Mouse (Mus musculus) thymus, adult 2 months (tissue): ENCODE results near the gene Nrsn2. TPM values are rescaled to one million over a fixed set of nuclear protein-coding genes. Genes with fewer than 3 reads are reported as not detected.

ENCODE experiments used
- DNase-seq: peaks from one replicate; pipeline ENCODE4 v3.0.0; 2021
- H3K27ac ChIP-seq: fragments of 200-500 bp; 2 replicates; pipeline ENCODE4 v1.5.1; 2012; ENCODE audit warnings: low read length, control low read depth; ENCODE audit not compliant: control insufficient read depth, insufficient read depth
- H3K27me3 ChIP-seq: fragments of 200-500 bp; 2 replicates; pipeline ENCODE4 v1.6.1; 2012; ENCODE audit warnings: mild to moderate bottlenecking, low read length, moderate library complexity, mixed read lengths; ENCODE audit not compliant: control insufficient read depth, insufficient read depth
- H3K36me3 ChIP-seq: fragments of 200-500 bp; 2 replicates; pipeline ENCODE4 v1.6.1; 2012; ENCODE audit warnings: mild to moderate bottlenecking, low read length, moderate library complexity; ENCODE audit not compliant: control insufficient read depth, insufficient read depth
- H3K4me1 ChIP-seq: fragments of 200-500 bp; replicated peaks from 2 replicates; pipeline ENCODE4 v1.6.1; 2012; ENCODE audit warnings: low read length; ENCODE audit not compliant: control insufficient read depth, insufficient read depth
- H3K4me3 ChIP-seq: fragments of 200-500 bp; 2 replicates; pipeline ENCODE4 v1.5.1; 2012; ENCODE audit warnings: mild to moderate bottlenecking, low read length, control low read depth, moderate library complexity; ENCODE audit not compliant: control insufficient read depth, insufficient read depth
- CTCF ChIP-seq: fragments of 200-500 bp; IDR thresholded peaks from 2 replicates; pipeline ENCODE4 v1.5.1; 2012; ENCODE audit warnings: mild to moderate bottlenecking, control low read depth, low read length, moderate library complexity, borderline replicate concordance; ENCODE audit not compliant: control insufficient read depth, poor library complexity, insufficient read depth; ENCODE audit errors: extremely low read depth
- POLR2A ChIP-seq: fragments of 200-500 bp; IDR thresholded peaks from 2 replicates; pipeline ENCODE4 v1.6.1; 2012; ENCODE audit warnings: mild to moderate bottlenecking, low read length, control low read depth, moderate library complexity; ENCODE audit not compliant: control insufficient read depth, poor library complexity, insufficient read depth; ENCODE audit errors: extremely low read depth
- WGBS: fragments of 180-500 bp; shearing (Covaris S2); methylation state at CpG from one replicate; pipeline ENCODE4 v1.1.7; 2018; 5-methylcytosine and 5-hydroxymethylcytosine counted together
- polyA plus RNA-seq: library from polyadenylated mRNA; depleted of rRNA; stranded (reverse); fragments of >200 nt; gene quantifications from 2 replicates; pipeline ENCODE4 v1.2.3, GENCODE M21; 2012

Nrsn2 gene
- polyA plus RNA-seq, 1 experiment = 0.07 TPM

DNA sequence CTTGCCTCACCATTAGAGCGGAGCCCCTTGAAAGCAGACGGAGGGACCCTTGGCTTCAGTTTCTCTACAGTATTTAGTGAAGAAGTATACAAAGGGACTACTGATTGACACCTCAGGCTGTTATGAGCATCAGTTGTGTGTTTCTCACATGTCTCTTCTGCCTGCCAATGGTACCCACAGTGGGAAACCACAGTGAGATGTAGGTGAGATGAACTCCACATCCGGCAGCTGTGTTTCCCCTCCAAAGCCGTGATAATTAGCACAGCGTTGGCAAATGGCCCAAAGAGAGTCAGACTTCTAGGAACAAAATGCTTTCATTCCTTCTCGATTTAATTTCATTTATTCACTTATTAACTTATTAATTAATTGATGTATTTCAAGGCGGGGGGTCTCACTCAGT lies 4.3 kb downstream of the Nrsn2 start:
- 14% methylated on average over 7 of the region's 7 CpGs for WGBS
- DNase-seq = peak; percentile 62
- no peak for TF ChIP-seq POLR2A
- TF ChIP-seq CTCF = no peak

DNA sequence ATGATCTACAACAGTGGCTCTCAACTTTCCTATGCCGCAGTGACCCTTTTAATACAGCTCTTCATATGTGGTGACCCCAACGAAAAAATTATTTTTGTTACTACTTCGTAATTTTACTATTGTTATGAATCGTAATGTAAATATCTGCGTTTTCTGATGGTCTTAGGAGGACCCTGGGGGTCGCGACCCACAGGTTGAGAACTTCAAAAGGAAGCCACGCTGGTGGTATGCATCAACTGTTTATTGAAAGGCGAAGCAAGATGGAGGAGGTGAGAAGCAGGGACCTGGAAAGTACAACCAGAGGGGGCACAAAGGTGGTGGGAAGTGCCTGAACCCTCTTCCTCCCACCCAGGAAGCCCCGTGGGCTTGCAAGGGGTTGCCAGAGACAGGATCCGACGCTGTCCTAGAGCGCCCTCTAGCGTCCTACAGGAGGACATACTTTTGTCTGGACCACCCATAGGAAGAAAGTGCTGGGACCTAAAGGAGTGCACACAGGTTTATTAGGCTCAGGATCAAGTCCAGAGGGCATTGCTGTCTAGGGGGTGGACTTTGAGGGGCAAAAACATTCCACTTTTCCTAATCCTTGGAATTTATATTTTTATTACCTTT lies 7.8 kb downstream of the Nrsn2 start:
- no peak for TF ChIP-seq POLR2A
- peak; percentile 83; the same call in 1 of the 2 replicates for TF ChIP-seq CTCF
- H3K27ac ChIP-seq = no peak overlapping the region
- no peaks in the 10 kb centered on the region; the same call in 1 of the 2 replicates for H3K27me3 ChIP-seq
- H3K36me3 ChIP-seq = no peaks in the 10 kb centered on the region
- H3K4me3 ChIP-seq = no peak overlapping the region
- 38% methylated on average over 14 of the region's 14 CpGs for WGBS
- peak; percentile 67 for DNase-seq
- H3K4me1 ChIP-seq = peaks cover 4% of the 10 kb centered on the region

More for the DNA sequence above, 4.3 kb downstream of the Nrsn2 start:
- Histone ChIP-seq H3K27ac (no peak overlapping the region), H3K4me3 (no peak overlapping the region), H3K27me3 (no peaks in the 10 kb centered on the region; the same call in 1 of the 2 replicates), H3K4me1 (peaks cover 4% of the 10 kb centered on the region), H3K36me3 (no peaks in the 10 kb centered on the region)

DNA sequence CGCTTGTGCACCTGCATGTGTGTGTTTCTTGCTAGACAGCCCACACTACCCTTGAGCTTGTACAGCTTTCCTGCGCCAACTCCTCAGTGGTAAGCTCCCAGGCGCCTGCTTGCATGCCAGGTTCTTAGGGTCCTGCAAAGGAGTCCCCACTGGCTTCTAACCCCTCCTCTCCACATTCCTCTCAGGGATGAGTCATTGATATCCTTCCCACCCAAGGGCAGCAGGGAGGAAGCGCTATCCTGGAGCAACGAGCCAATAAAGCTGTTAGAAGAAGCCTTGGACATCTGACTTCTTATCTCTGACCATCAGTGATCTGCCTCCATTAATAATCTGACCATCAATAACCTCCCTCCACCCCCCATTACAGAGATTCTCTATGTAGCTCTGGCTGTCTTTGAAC lies 8.5 kb downstream of the Nrsn2 start:
- Histone ChIP-seq H3K27ac (no peak overlapping the region), H3K4me1 (peaks cover 4% of the 10 kb centered on the region), H3K36me3 (no peaks in the 10 kb centered on the region), H3K4me3 (no peak overlapping the region), H3K27me3 (no peaks in the 10 kb centered on the region; the same call in 1 of the 2 replicates)
- 93% methylated on average over 5 of the region's 5 CpGs for WGBS
- TF ChIP-seq CTCF (no peak), POLR2A (no peak)
- no peak for DNase-seq

DNA sequence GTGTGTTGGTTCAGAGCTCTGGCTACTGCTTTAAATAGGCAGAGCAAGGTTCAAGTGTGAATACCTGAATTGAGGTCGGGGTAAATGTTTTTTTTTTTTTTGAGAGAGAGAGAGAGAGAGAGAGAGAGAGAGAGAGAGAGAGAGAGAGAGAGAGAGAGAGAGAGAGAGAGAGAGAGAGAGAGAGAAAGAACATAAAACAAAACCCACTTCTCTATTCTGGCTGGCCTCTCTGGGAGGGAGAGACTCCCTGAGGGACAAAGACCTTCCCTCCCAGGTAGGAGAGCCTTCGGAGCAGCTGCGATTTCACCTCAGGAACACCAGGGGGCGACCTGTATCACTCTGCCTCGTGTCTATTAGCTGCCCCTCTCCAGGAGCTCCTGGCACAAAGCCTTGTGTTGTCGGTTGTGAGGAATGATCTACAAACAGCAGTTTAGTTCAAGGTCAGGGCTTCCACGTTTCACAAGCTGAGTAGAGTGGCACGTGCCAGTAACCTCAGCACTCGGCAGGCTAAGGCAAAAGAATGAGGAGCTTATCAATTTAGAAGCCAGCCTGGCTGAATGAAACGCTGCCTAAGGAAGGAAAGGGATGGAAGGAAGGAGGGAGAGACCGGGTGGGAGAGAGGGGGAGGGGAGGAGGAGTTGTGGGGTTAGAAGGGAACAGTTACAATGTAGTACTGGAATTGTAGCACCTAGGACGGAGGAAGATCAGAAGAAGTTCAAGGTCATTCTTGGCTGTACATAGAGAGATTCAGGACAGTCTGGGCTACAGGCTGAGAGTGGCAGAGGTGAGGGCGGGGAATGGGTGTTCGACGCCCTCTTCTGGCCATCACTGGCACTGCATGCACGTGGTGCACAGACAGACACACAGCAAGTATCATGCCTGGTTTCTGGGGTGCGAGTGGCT lies 12.9 kb downstream of the Nrsn2 start:
- 12% methylated on average over 17 of the region's 17 CpGs for WGBS
- TF ChIP-seq CTCF (peak; percentile 78; the same call in 1 of the 2 replicates), POLR2A (no peak)
- DNase-seq = peak; percentile 68
- Histone ChIP-seq H3K4me1 (peaks cover 14% of the 10 kb centered on the region), H3K27ac (no peak overlapping the region), H3K36me3 (no peaks in the 10 kb centered on the region), H3K27me3 (no peaks in the 10 kb centered on the region), H3K4me3 (no peak overlapping the region)

DNA sequence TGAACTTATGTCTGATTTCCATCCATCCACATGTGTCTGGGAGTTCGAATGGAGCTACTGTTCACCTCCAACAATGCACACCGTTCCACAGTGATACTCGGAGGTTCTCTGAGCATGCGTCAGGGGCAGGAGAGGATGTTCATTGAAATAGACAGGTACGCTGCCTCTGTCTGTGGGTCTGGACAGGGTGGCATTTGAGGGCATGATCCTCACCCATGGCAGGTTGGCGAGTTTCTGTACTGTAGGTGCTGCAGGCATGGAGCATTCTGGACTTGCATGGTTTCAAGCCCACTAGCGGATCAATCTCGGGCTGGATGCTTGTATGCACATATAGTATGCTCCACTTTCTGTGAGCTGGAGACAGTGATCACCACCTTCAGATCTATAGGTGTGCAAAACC lies 15.2 kb downstream of the Nrsn2 start:
- Histone ChIP-seq H3K27ac (no peak overlapping the region), H3K4me1 (peaks cover 14% of the 10 kb centered on the region)
- WGBS = 90% methylated on average over 8 of the region's 8 CpGs

DNA sequence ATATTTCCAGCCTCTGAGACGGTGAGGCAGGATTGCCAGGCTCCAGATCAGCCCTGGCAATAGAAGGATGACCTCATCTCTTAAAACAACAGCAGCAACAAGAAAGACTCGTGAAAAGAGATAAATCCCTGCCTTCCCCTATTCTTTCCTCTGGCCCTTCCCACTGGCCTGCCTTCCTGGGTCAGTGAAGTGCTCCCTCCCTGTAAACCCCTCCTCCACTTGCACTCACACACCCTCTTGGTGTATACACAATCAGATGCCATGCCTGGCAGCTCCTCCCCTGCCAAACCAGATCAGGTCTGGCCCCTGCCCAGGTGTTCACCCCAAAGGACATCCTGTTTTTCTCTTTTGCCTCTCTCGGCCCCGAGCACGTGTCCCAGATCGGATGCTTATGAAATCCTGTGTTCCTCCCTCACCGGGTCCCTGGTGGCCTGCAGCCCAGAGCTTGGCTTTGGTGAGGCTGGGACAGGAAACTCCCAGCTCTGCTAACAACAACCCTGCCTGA lies 16.1 kb downstream of the Nrsn2 start:
- Histone ChIP-seq H3K4me3 (no peak overlapping the region), H3K27me3 (no peaks in the 10 kb centered on the region), H3K27ac (no peak overlapping the region; the same call in 1 of the 2 replicates), H3K36me3 (no peaks in the 10 kb centered on the region), H3K4me1 (peaks cover 14% of the 10 kb centered on the region)
- DNase-seq = peak; percentile 36
- no peak for TF ChIP-seq CTCF
- no peak for TF ChIP-seq POLR2A
- WGBS = 2% methylated on average over 7 of the region's 7 CpGs

More for the DNA sequence above, 15.2 kb downstream of the Nrsn2 start:
- DNase-seq = no peak
- TF ChIP-seq CTCF = no peak
- TF ChIP-seq POLR2A = no peak
- Histone ChIP-seq H3K36me3 (no peaks in the 10 kb centered on the region), H3K4me3 (no peak overlapping the region), H3K27me3 (no peaks in the 10 kb centered on the region)
